Comparison of ENCODE assay signal across 9 mouse cellular contexts in the genomic region with DNA sequence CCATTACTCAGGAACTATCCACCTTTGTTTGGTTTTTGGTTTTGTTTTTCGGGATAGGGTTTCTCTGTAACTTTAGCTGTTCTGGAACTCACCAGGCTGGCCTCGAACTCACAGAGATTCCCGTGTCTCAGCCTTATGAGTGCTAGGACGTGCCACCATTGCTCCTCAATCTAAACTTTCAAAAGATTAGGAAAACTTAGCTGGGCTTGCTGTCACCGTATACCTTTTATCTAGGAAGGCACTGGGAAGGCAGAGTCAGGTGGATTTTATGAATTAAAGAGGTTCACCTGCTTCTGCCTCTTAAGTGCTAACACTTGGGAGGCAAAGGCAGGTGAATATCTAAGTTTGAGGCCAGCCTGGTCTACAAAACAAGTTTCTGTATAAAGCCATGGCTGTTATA. TPM values are rescaled to one million over a fixed set of nuclear protein-coding genes. Genes with fewer than 3 reads are reported as not detected.
DNase-seq lines count a peak whose midpoint lies in the region; ATAC-seq and TF ChIP-seq lines count a peak whose summit lies in the region.
"Had no signal": no experiment of that assay in that cellular context is flagged by ENCODE, and none has a peak within 500 bp of the region (broad histone marks: within the 10 kb centered on the region; RNA-seq: fewer than 3 reads in every experiment).

No protein-coding gene starts in this region.

- H3K79me2 ChIP-seq in macrophage (ENCODE audit: inconsistent target), result peaks cover 37% of the 10 kb centered on the region

- peak overlapping the region; percentile 96 for H3K4me3 ChIP-seq in heart, embryonic 13.5 days
- peak overlapping the region; percentile 94; the same call in 1 of the 2 replicates for H3K4me3 ChIP-seq in G1E (ENCODE audit: low read depth, low read length)
- H3K4me3 ChIP-seq in heart, postnatal 0 days (ENCODE audit: low read depth, low read length), result peak overlapping the region; percentile 99
- peak overlapping the region; percentile 90 for H3K4me3 ChIP-seq in macrophage (ENCODE audit: inconsistent target)

- H3K27me3 ChIP-seq in heart, embryonic 13.5 days (replicated peaks), result no peaks in the 10 kb centered on the region
- H3K27me3 ChIP-seq in G1E (ENCODE audit: insufficient read depth, low read length), result no peaks in the 10 kb centered on the region
- no peaks in the 10 kb centered on the region for H3K27me3 ChIP-seq in heart, postnatal 0 days (ENCODE audit: control insufficient read depth, insufficient read depth, low read length)

- no peak for TF ChIP-seq EP300 in heart, postnatal 0 days (IDR thresholded peaks at IDR 0.05; ENCODE audit: low read depth)

- peak overlapping the region; percentile 99 for H3K9ac ChIP-seq in heart, embryonic 13.5 days
- peak overlapping the region; percentile 99 for H3K9ac ChIP-seq in heart, postnatal 0 days (replicated peaks; ENCODE audit: low read depth, low read length)

- 35% methylated on average over 5 of the region's 5 CpGs for WGBS in heart, embryonic 13.5 days
- WGBS in heart, postnatal 0 days, result 43% methylated on average over 5 of the region's 5 CpGs
- WGBS in macrophage (ENCODE audit: missing documents), result 61% methylated on average over 5 of the region's 5 CpGs

- TF ChIP-seq CTCF in G1E (IDR thresholded peaks at IDR 0.05; ENCODE audit: low read depth, low read length), result no peak
- TF ChIP-seq CTCF in heart, postnatal 0 days (IDR thresholded peaks at IDR 0.05; ENCODE audit: low read depth), result no peak

- intact Hi-C loops in heart, postnatal 36 days (cut with DNase I), result no loop called here

- peak overlapping the region; percentile 90 for H3K4me2 ChIP-seq in heart, embryonic 13.5 days
- peak overlapping the region; percentile 90 for H3K4me2 ChIP-seq in heart, postnatal 0 days (ENCODE audit: low read depth, low read length)

- ATAC-seq in heart, embryonic 13.5 days (ENCODE audit: extremely low read depth, insufficient number of reproducible peaks, low FRiP score, low TSS enrichment), result no peak
- ATAC-seq in G1E (ENCODE audit: extremely low read depth, insufficient number of reproducible peaks, low FRiP score, poor library complexity, severe bottlenecking), result no peak
- no peak for ATAC-seq in heart, postnatal 0 days (ENCODE audit: insufficient read depth, low read depth)

- peaks cover 43% of the 10 kb centered on the region for H3K4me1 ChIP-seq in heart, embryonic 13.5 days
- H3K4me1 ChIP-seq in G1E (ENCODE audit: insufficient read depth, low read depth, low read length), result peaks cover 37% of the 10 kb centered on the region
- H3K4me1 ChIP-seq in heart, postnatal 0 days (ENCODE audit: control insufficient read depth, insufficient read depth), result peaks cover 25% of the 10 kb centered on the region

- no peaks in the 10 kb centered on the region for H3K9me3 ChIP-seq in heart, embryonic 13.5 days
- H3K9me3 ChIP-seq in G1E (replicated peaks), result no peaks in the 10 kb centered on the region
- no peaks in the 10 kb centered on the region for H3K9me3 ChIP-seq in heart, postnatal 0 days (replicated peaks; ENCODE audit: control insufficient read depth, low read length)

- DNase-seq in heart, postnatal 36 days, result no peak
- DNase-seq in G1E (ENCODE audit: low spot score), result no peak
- no peak for DNase-seq in heart, postnatal 0 days (ENCODE audit: low spot score)
- DNase-seq in frontal cortex, postnatal 36 days (ENCODE audit: low spot score in 2 of 2), result no peak
- no peak for DNase-seq in ovary, postnatal 10 days (ENCODE audit: low spot score)
- no peak for DNase-seq in layer of hippocampus, postnatal 25 days (ENCODE audit: extremely low spot score in 1 of 2, low spot score in 1 of 2)

- peak overlapping the region; percentile 98 for H3K27ac ChIP-seq in heart, embryonic 13.5 days (replicated peaks)
- H3K27ac ChIP-seq in heart, postnatal 0 days (ENCODE audit: low read depth), result peak overlapping the region; percentile 98
- peak overlapping the region; percentile 78 for H3K27ac ChIP-seq in macrophage

- peaks cover 10% of the 10 kb centered on the region for H3K36me3 ChIP-seq in heart, embryonic 13.5 days
- H3K36me3 ChIP-seq in G1E (replicated peaks), result peaks cover 12% of the 10 kb centered on the region
- no peaks in the 10 kb centered on the region for H3K36me3 ChIP-seq in heart, postnatal 0 days (replicated peaks; ENCODE audit: control insufficient read depth, insufficient read depth, low read length)
- no peaks in the 10 kb centered on the region for H3K36me3 ChIP-seq in macrophage (ENCODE audit: inconsistent target)

RNA-seq across cellular contexts. Expression of a gene that starts 0.8 kb away (rescaled TPM):
- 68.5 and 70.2 TPM in 2 replicates for polyA plus RNA-seq in heart, embryonic 13.5 days (2015; fragmentation: Nextera tagmentation; extraction: Ambion mirVana)
- total RNA-seq in heart, postnatal 36 days (2021), result 10 to 100 TPM; 31.9 to 34.3 TPM
- total RNA-seq in G1E (2014; fragmentation: Nextera tagmentation), result 238 and 283 TPM in 2 replicates
- 170 and 260 TPM in 2 replicates for total RNA-seq in G1E (2017)
- 26.4 and 38.7 TPM in 2 replicates for polyA plus RNA-seq in G1E (2012)
- 17.9 and 29.2 TPM in 2 replicates for total RNA-seq in heart, postnatal 0 days (2014; rRNA removed; ENCODE audit: low replicate concordance)
- 49.2 and 51.9 TPM in 2 replicates for polyA plus RNA-seq in heart, postnatal 0 days (2015; fragmentation: Nextera tagmentation; extraction: Ambion mirVana)
- 100 to 1,000 TPM; 264 to 986 (median 514) TPM for total RNA-seq in macrophage (2018; cell fraction: chromatin; rRNA removed)
- total RNA-seq in macrophage (2018; cell fraction: cytosol; rRNA removed), result 10 to 100 TPM; 25.9 to 72.8 (median 42.3) TPM
- 100 to 1,000 TPM; 133 to 444 (median 250) TPM for total RNA-seq in macrophage (2018; cell fraction: nucleus; rRNA removed)
- 57.8 to 99.2 TPM (median 95.9 TPM) in 3 replicates for polyA plus RNA-seq in macrophage (2018)
- total RNA-seq in layer of hippocampus, postnatal 25 days (2021), result 100 to 1,000 TPM in 1 of 2 experiments, 10 to 100 TPM in 1; 93.5 to 132 TPM

RNA-seq across cellular contexts. Expression of a gene that starts 5.2 kb away (rescaled TPM):
- 14.6 and 19.5 TPM in 2 replicates for polyA plus RNA-seq in heart, embryonic 13.5 days (2015; fragmentation: Nextera tagmentation; extraction: Ambion mirVana)
- 100 to 1,000 TPM; 263 to 301 TPM for total RNA-seq in heart, postnatal 36 days (2021)
- total RNA-seq in G1E (2014; fragmentation: Nextera tagmentation), result 34.4 and 46.0 TPM in 2 replicates
- 46.4 and 48.4 TPM in 2 replicates for total RNA-seq in G1E (2017)
- 75.8 and 90.9 TPM in 2 replicates for polyA plus RNA-seq in G1E (2012)
- total RNA-seq in heart, postnatal 0 days (2014; rRNA removed; ENCODE audit: low replicate concordance), result 164 and 181 TPM in 2 replicates
- polyA plus RNA-seq in heart, postnatal 0 days (2015; fragmentation: Nextera tagmentation; extraction: Ambion mirVana), result 53.7 and 54.6 TPM in 2 replicates
- total RNA-seq in macrophage (2018; cell fraction: chromatin; rRNA removed), result 10 to 100 TPM; 18.9 to 81.5 (median 44.1) TPM
- 10 to 100 TPM; 47.9 to 86.4 (median 61.7) TPM for total RNA-seq in macrophage (2018; cell fraction: cytosol; rRNA removed)
- total RNA-seq in macrophage (2018; cell fraction: nucleus; rRNA removed), result 10 to 100 TPM; 26.7 to 81.7 (median 44.8) TPM
- 51.9 to 117 TPM (median 63.5 TPM) in 3 replicates for polyA plus RNA-seq in macrophage (2018)
- total RNA-seq in layer of hippocampus, postnatal 25 days (2021), result 100 to 1,000 TPM; 123 to 125 TPM

RNA-seq across cellular contexts. Expression of a gene that starts 41.0 kb away (rescaled TPM):
- polyA plus RNA-seq in heart, embryonic 13.5 days (2015; fragmentation: Nextera tagmentation; extraction: Ambion mirVana), result 0.20 TPM in 1 of 2 replicates, not detected in the other
- under 1 TPM in 1 of 2 experiments, not detected in 1; 0.42 TPM for total RNA-seq in heart, postnatal 36 days (2021)
- not detected in 2 replicates for total RNA-seq in G1E (2014; fragmentation: Nextera tagmentation)
- 0.23 TPM in 1 of 2 replicates, not detected in the other for total RNA-seq in G1E (2017)
- not detected in 2 replicates for polyA plus RNA-seq in G1E (2012)
- not detected in 2 replicates for total RNA-seq in heart, postnatal 0 days (2014; rRNA removed; ENCODE audit: low replicate concordance)
- 0.15 and 0.30 TPM in 2 replicates for polyA plus RNA-seq in heart, postnatal 0 days (2015; fragmentation: Nextera tagmentation; extraction: Ambion mirVana)
- total RNA-seq in macrophage (2018; cell fraction: chromatin; rRNA removed), result not detected
- not detected for total RNA-seq in macrophage (2018; cell fraction: cytosol; rRNA removed)
- not detected for total RNA-seq in macrophage (2018; cell fraction: nucleus; rRNA removed)
- polyA plus RNA-seq in macrophage (2018), result not detected in 3 replicates
- not detected for total RNA-seq in layer of hippocampus, postnatal 25 days (2021)
- total RNA-seq: gastrocnemius, adult 8-10 months had no signal
